ENCODE assay signal across 12 mouse cellular contexts in the genomic region with DNA sequence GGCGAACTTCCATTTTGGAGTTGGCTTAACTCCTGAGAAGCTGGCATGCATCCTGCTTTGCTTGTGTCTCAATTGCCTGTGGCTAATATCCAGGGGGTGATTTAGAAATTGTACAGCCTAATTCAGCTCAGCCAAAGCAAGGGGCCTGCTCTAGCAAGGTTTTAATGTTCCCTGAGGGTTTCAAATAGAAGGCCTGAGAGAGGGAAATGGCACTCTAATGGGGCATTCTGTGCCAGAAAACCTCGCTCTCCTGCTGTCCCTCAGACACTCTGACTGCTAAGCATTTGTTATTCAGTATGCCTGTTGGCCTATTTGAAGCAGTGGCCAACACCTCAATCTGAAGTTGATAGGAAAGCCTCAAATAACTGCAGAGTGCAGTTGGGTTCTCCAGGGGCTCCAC.
DNase-seq lines count a peak whose midpoint lies in the region; ATAC-seq and TF ChIP-seq lines count a peak whose summit lies in the region.
"Had no signal": no experiment of that assay in that cellular context is flagged by ENCODE, and none has a peak within 500 bp of the region (broad histone marks: within the 10 kb centered on the region; RNA-seq: fewer than 3 reads in every experiment).

No protein-coding gene starts in this region.

- H3K4me1 ChIP-seq in hindbrain, embryonic 15.5 days (replicated peaks) = no peaks in the 10 kb centered on the region
- H3K4me1 ChIP-seq in hindbrain, embryonic 12.5 days = no peaks in the 10 kb centered on the region
- peaks cover 8% of the 10 kb centered on the region; the same call in 1 of the 2 replicates for H3K4me1 ChIP-seq in forebrain, embryonic 16.5 days (replicated peaks; ENCODE audit: control insufficient read depth, insufficient read depth, low read length)
- H3K4me1 ChIP-seq in limb, embryonic 13.5 days = peaks cover 3% of the 10 kb centered on the region; the same call in 1 of the 2 replicates
- H3K4me1 ChIP-seq: heart, embryonic 13.5 days; liver, embryonic 15.5 days; midbrain, embryonic 12.5 days had no signal

- H3K36me3 ChIP-seq in hindbrain, embryonic 15.5 days = no peaks in the 10 kb centered on the region
- H3K36me3 ChIP-seq in hindbrain, embryonic 12.5 days = no peaks in the 10 kb centered on the region
- no peaks in the 10 kb centered on the region for H3K36me3 ChIP-seq in forebrain, embryonic 16.5 days (ENCODE audit: control insufficient read depth, insufficient read depth)
- H3K36me3 ChIP-seq in limb, embryonic 13.5 days = no peaks in the 10 kb centered on the region
- H3K36me3 ChIP-seq: heart, embryonic 13.5 days; liver, embryonic 15.5 days; midbrain, embryonic 12.5 days had no signal

- H3K9me3 ChIP-seq in hindbrain, embryonic 15.5 days = no peaks in the 10 kb centered on the region
- no peaks in the 10 kb centered on the region for H3K9me3 ChIP-seq in hindbrain, embryonic 12.5 days (replicated peaks)
- no peaks in the 10 kb centered on the region for H3K9me3 ChIP-seq in forebrain, embryonic 16.5 days (ENCODE audit: control insufficient read depth, low read length)
- H3K9me3 ChIP-seq in limb, embryonic 13.5 days = no peaks in the 10 kb centered on the region
- H3K9me3 ChIP-seq: heart, embryonic 13.5 days; liver, embryonic 15.5 days; midbrain, embryonic 12.5 days had no signal

- peak; percentile 88 for DNase-seq in brain, embryonic 14.5 days (ENCODE audit: low read depth)
- DNase-seq in kidney, adult 11 months = no peak
- DNase-seq in lung, postnatal 25 days (ENCODE audit: low spot score) = no peak
- DNase-seq: thymus, adult 18-20 months had no signal

- H3K4me3 ChIP-seq in hindbrain, embryonic 15.5 days = no peak overlapping the region
- no peak overlapping the region for H3K4me3 ChIP-seq in hindbrain, embryonic 12.5 days
- H3K4me3 ChIP-seq in forebrain, embryonic 16.5 days (replicated peaks; ENCODE audit: low read length) = no peak overlapping the region
- H3K4me3 ChIP-seq in limb, embryonic 13.5 days = no peak overlapping the region
- H3K4me3 ChIP-seq: heart, embryonic 13.5 days; liver, embryonic 15.5 days; midbrain, embryonic 12.5 days had no signal

- H3K9ac ChIP-seq in hindbrain, embryonic 15.5 days = no peak overlapping the region
- H3K9ac ChIP-seq in hindbrain, embryonic 12.5 days = no peak overlapping the region
- no peak overlapping the region for H3K9ac ChIP-seq in forebrain, embryonic 16.5 days (replicated peaks; ENCODE audit: low read depth, low read length)
- H3K9ac ChIP-seq in limb, embryonic 13.5 days = no peak overlapping the region
- H3K9ac ChIP-seq: heart, embryonic 13.5 days; liver, embryonic 15.5 days; midbrain, embryonic 12.5 days had no signal

- TF ChIP-seq CTCF in brain, embryonic 14.5 days (IDR thresholded peaks at IDR 0.05; ENCODE audit: borderline replicate concordance, extremely low read depth, insufficient read depth, insufficient read length) = no peak

- TF ChIP-seq POLR2A in brain, embryonic 14.5 days (IDR thresholded peaks at IDR 0.05; ENCODE audit: borderline replicate concordance, extremely low read depth, insufficient read depth, insufficient read length, poor library complexity, severe bottlenecking) = no peak

- peak; percentile 56; the same call in 1 of the 2 replicates for ATAC-seq in hindbrain, embryonic 15.5 days (ENCODE audit: low FRiP score, low read depth)
- ATAC-seq in hindbrain, embryonic 12.5 days (ENCODE audit: low FRiP score) = no peak
- peak; percentile 87 for ATAC-seq in forebrain, embryonic 16.5 days
- ATAC-seq in limb, embryonic 13.5 days (ENCODE audit: low FRiP score, low read depth) = peak; percentile 54; the same call in 1 of the 2 replicates

- 72% methylated on average over 2 of the region's 2 CpGs for WGBS in hindbrain, embryonic 15.5 days
- WGBS in hindbrain, embryonic 12.5 days = 77% methylated on average over 2 of the region's 2 CpGs
- 38% methylated on average over 2 of the region's 2 CpGs for WGBS in forebrain, embryonic 16.5 days
- WGBS in limb, embryonic 13.5 days = 53% methylated on average over 2 of the region's 2 CpGs

- no peak overlapping the region for H3K27ac ChIP-seq in hindbrain, embryonic 15.5 days (replicated peaks)
- no peak overlapping the region for H3K27ac ChIP-seq in hindbrain, embryonic 12.5 days
- no peak overlapping the region for H3K27ac ChIP-seq in forebrain, embryonic 16.5 days (ENCODE audit: low read length)
- no peak overlapping the region for H3K27ac ChIP-seq in limb, embryonic 13.5 days
- H3K27ac ChIP-seq: heart, embryonic 13.5 days; kidney, postnatal 0 days; liver, embryonic 15.5 days; midbrain, embryonic 12.5 days had no signal

- H3K27me3 ChIP-seq in hindbrain, embryonic 15.5 days = no peaks in the 10 kb centered on the region
- H3K27me3 ChIP-seq in hindbrain, embryonic 12.5 days = no peaks in the 10 kb centered on the region
- no peaks in the 10 kb centered on the region for H3K27me3 ChIP-seq in forebrain, embryonic 16.5 days (replicated peaks; ENCODE audit: control insufficient read depth, insufficient read depth, low read length)
- H3K27me3 ChIP-seq in limb, embryonic 13.5 days = no peaks in the 10 kb centered on the region
- H3K27me3 ChIP-seq: heart, embryonic 13.5 days; liver, embryonic 15.5 days; midbrain, embryonic 12.5 days had no signal

- no peak overlapping the region for H3K4me2 ChIP-seq in hindbrain, embryonic 15.5 days
- H3K4me2 ChIP-seq in hindbrain, embryonic 12.5 days (replicated peaks) = no peak overlapping the region
- no peak overlapping the region for H3K4me2 ChIP-seq in forebrain, embryonic 16.5 days (ENCODE audit: low read length)
- no peak overlapping the region for H3K4me2 ChIP-seq in limb, embryonic 13.5 days (replicated peaks)
- H3K4me2 ChIP-seq: heart, embryonic 13.5 days; liver, embryonic 15.5 days; midbrain, embryonic 12.5 days had no signal
